Mouse (Mus musculus) liver, embryonic 14.5 days (tissue): ENCODE measurements around the gene Ptprc. TPM values are rescaled to one million over a fixed set of nuclear protein-coding genes. Genes with fewer than 3 reads are reported as not detected.

Experiments
- ATAC-seq: fragments of 200-750 bp; cut with Nextera tagmentation; 2 replicates; pipeline ENCODE4 v1.8.0; 2017; ENCODE audit warnings: moderate number of reproducible peaks, mild to moderate bottlenecking, moderate library complexity; ENCODE audit not compliant: insufficient read depth
- DNase-seq, 3 experiments: peaks; one replicate each; pipeline ENCODE4 v3.0.0-alpha.2; 2012 to 2013; ENCODE audit warnings: low read depth in 3 of 3, low spot score in 3 of 3
- H3K27ac ChIP-seq: fragments of 300-500 bp; sonication (generic); 2 replicates; pipeline ENCODE4 v1.5.1; 2014; ENCODE audit warnings: moderate library complexity, mild to moderate bottlenecking, control low read depth, inconsistent platforms
- H3K27me3 ChIP-seq: fragments of 300-500 bp; sonication (generic); 2 replicates; pipeline ENCODE4 v1.6.1; 2014; ENCODE audit warnings: mild to moderate bottlenecking, low read length, moderate library complexity; ENCODE audit not compliant: control insufficient read depth, insufficient read depth
- H3K36me3 ChIP-seq: fragments of 300-500 bp; sonication (generic); replicated peaks from 2 replicates; pipeline ENCODE4 v1.6.1; 2014; ENCODE audit warnings: low read depth; ENCODE audit not compliant: control insufficient read depth, insufficient read depth
- H3K4me1 ChIP-seq, 2 experiments: fragments of 200-500 bp in 1 of 2; fragments of 300-500 bp in 1 of 2; sonication (generic) in 1 of 2; replicated peaks; 2 replicates each; pipeline ENCODE4 v1.6.1; 2012 to 2014; ENCODE audit warnings: antibody characterized with exemption in 1 of 2, inconsistent platforms in 1 of 2, low read length in 1 of 2; ENCODE audit not compliant: control insufficient read depth in 2 of 2, insufficient read depth in 2 of 2
- H3K4me2 ChIP-seq: fragments of 300-500 bp; sonication (generic); 2 replicates; pipeline ENCODE4 v1.6.1; 2014; ENCODE audit warnings: low read depth, mild to moderate bottlenecking, control low read depth, moderate library complexity
- H3K4me3 ChIP-seq, 2 experiments: fragments of 200-500 bp in 1 of 2; fragments of 300-500 bp in 1 of 2; sonication (generic) in 1 of 2; 2 replicates each; pipeline ENCODE4 v1.5.1; 2012 to 2014; ENCODE audit warnings: low read depth in 2 of 2, low read length in 2 of 2, mild to moderate bottlenecking in 2 of 2, control low read depth in 1 of 2, inconsistent platforms in 1 of 2, moderate library complexity in 1 of 2; ENCODE audit not compliant: insufficient read depth in 1 of 2
- H3K9ac ChIP-seq: fragments of 300-500 bp; sonication (generic); replicated peaks from 2 replicates; pipeline ENCODE4 v1.6.1; 2014; ENCODE audit warnings: mild to moderate bottlenecking, control low read depth, moderate library complexity
- H3K9me3 ChIP-seq: fragments of 300-500 bp; sonication (generic); 2 replicates; pipeline ENCODE4 v1.6.1; 2016; ENCODE audit warnings: low read length, mixed read lengths; ENCODE audit not compliant: control insufficient read depth
- CTCF ChIP-seq: IDR thresholded peaks from 2 replicates; pipeline ENCODE4 v1.5.1; 2016; ENCODE audit warnings: antibody characterized with exemption, low read depth, control low read depth
- EP300 ChIP-seq: IDR thresholded peaks from 2 replicates; pipeline ENCODE4 v1.6.1; 2016; ENCODE audit warnings: antibody characterized with exemption, low read depth
- WGBS: fragments of 180-500 bp; shearing (Covaris S2); extraction: QIAGEN DNeasy Blood & Tissue Kit; methylation state at CpG from one replicate; pipeline ENCODE4 v1.1.7; 2014; ENCODE audit not compliant: insufficient replicate concordance; 5-methylcytosine and 5-hydroxymethylcytosine counted together
- polyA plus RNA-seq, 2 experiments: library from polyadenylated mRNA; depleted of rRNA in 1 of 2; stranded (reverse) in 1 of 2; unstranded in 1 of 2; fragments of >200 nt; fragmentation: Nextera tagmentation in 1 of 2; extraction: Ambion mirVana in 1 of 2; gene quantifications; 2 replicates each; pipeline versions ENCODE4 v1.2.1 to v1.2.3; 2012 to 2014

Ptprc gene
- polyA plus RNA-seq, 2 experiments = 4.1 to 5.8 TPM

- Histone ChIP-seq H3K27me3 (no peaks in the 10 kb centered on the region), H3K4me1 (no peaks in the 10 kb centered on the region), H3K4me2 (no peak overlapping the region), H3K27ac (no peak overlapping the region), H3K9ac (no peak overlapping the region), H3K9me3 (no peaks in the 10 kb centered on the region), H3K36me3 (no peaks in the 10 kb centered on the region), H3K4me3 (no peak overlapping the region)
- no peak for TF ChIP-seq EP300
- no peak for TF ChIP-seq CTCF
- ATAC-seq (no peak), DNase-seq (no peak)
- 60% methylated on average over 11 of the region's 11 CpGs for WGBS
Measured at GRCm38 (mm10) chr1:138021962-138022917, 153.3 kb downstream of the Ptprc start.

Other genes with a start within 250 kb of the Ptprc start
- not detected in 2 replicates for gene Atp6v1g3, start 98.0 kb upstream of the Ptprc start, polyA plus RNA-seq (2012; rRNA removed)
- not detected in 2 replicates for gene Atp6v1g3, start 98.0 kb upstream of the Ptprc start, polyA plus RNA-seq (2014; fragmentation: Nextera tagmentation; extraction: Ambion mirVana)